Mouse (Mus musculus): ENCODE results near the gene Cux2.

- TF ChIP-seq CTCF (conservative IDR thresholded peaks at IDR 0.05; ENCODE audit: insufficient read depth, insufficient read length, low read depth, low read length), result no peak
- no peak for TF ChIP-seq POLR2A (IDR thresholded peaks at IDR 0.05; ENCODE audit: low read depth, low read length)
Observed at GRCm38 (mm10) chr5:121904799-121905198, 145.1 kb downstream of the Cux2 start.
